Mouse (Mus musculus) retina, embryonic 14.5 days (tissue): Measurements from ENCODE around the gene Gm28539.

Experiments
- DNase-seq: peaks from one replicate; pipeline ENCODE4 v3.0.0-alpha.2; 2015; ENCODE audit warnings: low spot score

Gm28539 gene

GRCm38 (mm10) chr16:18836468-18837208, at the start of gene Gm28539, which contains the start of gene 2510002D24Rik:
Gm28539 (plus strand) TSS chr16:18836584.
2510002D24Rik (plus strand) TSS chr16:18836578.
- DNase-seq, result peak; percentile 89

GRCm38 (mm10) chr16:18786652-18787051, 49.7 kb upstream of the Gm28539 start:
- DNase-seq, result no peak

GRCm38 (mm10) chr16:18788627-18789406, 47.6 kb upstream of the Gm28539 start:
- DNase-seq, result no peak

GRCm38 (mm10) chr16:18795223-18795899, 41.0 kb upstream of the Gm28539 start:
- no peak for DNase-seq

GRCm38 (mm10) chr16:18796645-18797044, 39.7 kb upstream of the Gm28539 start:
- DNase-seq, result no peak

- DNase-seq, result no peak
Observed at GRCm38 (mm10) chr16:18798151-18798550, 38.2 kb upstream of the Gm28539 start.

- peak; percentile 75 for DNase-seq
Observed at GRCm38 (mm10) chr16:18798841-18799240, 37.5 kb upstream of the Gm28539 start.

- DNase-seq, result no peak
Observed at GRCm38 (mm10) chr16:18805746-18806145, 30.6 kb upstream of the Gm28539 start.

- DNase-seq, result no peak
Observed at GRCm38 (mm10) chr16:18809001-18809400, 27.4 kb upstream of the Gm28539 start.

GRCm38 (mm10) chr16:18811032-18811431, 25.4 kb upstream of the Gm28539 start:
- DNase-seq, result no peak

GRCm38 (mm10) chr16:18811468-18812384, 24.7 kb upstream of the Gm28539 start, which contains the start of the genes Ufd1 and Cdc45:
Ufd1 (plus strand) TSS chr16:18811779.
Cdc45 (minus strand) TSS chr16:18811987.
- DNase-seq, result peak; percentile 95

GRCm38 (mm10) chr16:18812385-18812910, 23.9 kb upstream of the Gm28539 start:
- no peak for DNase-seq

GRCm38 (mm10) chr16:18822356-18822755, 14.0 kb upstream of the Gm28539 start:
- no peak for DNase-seq

GRCm38 (mm10) chr16:18822925-18823324, 13.5 kb upstream of the Gm28539 start:
- no peak for DNase-seq

GRCm38 (mm10) chr16:18828630-18829029, 7.8 kb upstream of the Gm28539 start:
- DNase-seq, result no peak

- no peak for DNase-seq
Observed at GRCm38 (mm10) chr16:18829102-18829501, 7.3 kb upstream of the Gm28539 start.

- DNase-seq, result peak; percentile 16
Observed at GRCm38 (mm10) chr16:18833486-18833885, 2.9 kb upstream of the Gm28539 start.

- no peak for DNase-seq
Observed at GRCm38 (mm10) chr16:18836073-18836467, 314 bp upstream of the Gm28539 start.

- DNase-seq, result no peak
Observed at GRCm38 (mm10) chr16:18838346-18838745, 2.0 kb downstream of the Gm28539 start.

GRCm38 (mm10) chr16:18846301-18846820, 10.0 kb downstream of the Gm28539 start:
- no peak for DNase-seq
